8 mouse cellular contexts compared by ENCODE assay signal in the genomic region with DNA sequence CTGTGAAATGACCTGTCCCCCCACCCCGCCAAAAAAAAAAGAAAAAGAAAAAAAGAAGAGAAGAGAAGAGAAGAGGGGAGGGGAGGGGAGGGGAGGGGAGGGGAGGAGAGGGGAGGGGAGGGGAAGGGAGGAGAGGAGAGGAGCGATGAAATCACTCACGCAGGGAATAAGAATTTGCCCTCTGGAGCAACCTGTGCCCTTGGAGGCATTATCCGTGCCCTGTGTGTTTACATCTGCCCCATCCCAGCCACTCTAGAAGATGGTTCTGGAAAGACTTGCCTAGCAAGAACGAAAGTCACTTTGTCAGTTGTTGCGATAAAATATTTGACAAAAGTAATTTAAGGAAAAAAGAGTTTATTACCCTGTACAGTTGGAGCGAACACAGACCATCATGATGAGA. TPM values are rescaled to one million over a fixed set of nuclear protein-coding genes. Genes with fewer than 3 reads are reported as not detected.
A peak's percentile ranks its signal among the peaks of the same experiment; 100 is the strongest.
DNase-seq lines count a peak whose midpoint lies in the region; ATAC-seq and TF ChIP-seq lines count a peak whose summit lies in the region.

No protein-coding gene starts in this region.

- H3K4me1 ChIP-seq in heart, embryonic 11.5 days (ENCODE audit: control insufficient read depth, insufficient read depth, low read length), result peaks cover 5% of the 10 kb centered on the region
- peaks cover 5% of the 10 kb centered on the region for H3K4me1 ChIP-seq in forebrain, embryonic 12.5 days
- peaks cover 7 to 22% of the 10 kb centered on the region in 2 experiments for H3K4me1 ChIP-seq in liver, embryonic 14.5 days (replicated peaks; ENCODE audit: control insufficient read depth in 2 of 2, insufficient read depth in 2 of 2, low read length in 1 of 2)

- no peak for ATAC-seq in heart, embryonic 11.5 days (replicated peaks; ENCODE audit: insufficient number of reproducible peaks, low FRiP score, low TSS enrichment)
- 0 out of 2 replicates have a peak, but pooled peaks have one; percentile 16 for ATAC-seq in forebrain, embryonic 12.5 days (ENCODE audit: low FRiP score)
- peak; percentile 17; the same call in 1 of the 2 replicates for ATAC-seq in liver, embryonic 14.5 days (ENCODE audit: insufficient read depth)

- peaks cover 45% of the 10 kb centered on the region for H3K79me2 ChIP-seq in C2C12 (ENCODE audit: control insufficient read depth, insufficient read depth)

- H3K4me2 ChIP-seq in heart, embryonic 11.5 days, result peak overlapping the region; percentile 93
- peak overlapping the region; percentile 79 for H3K4me2 ChIP-seq in forebrain, embryonic 12.5 days
- H3K4me2 ChIP-seq in liver, embryonic 14.5 days (ENCODE audit: low read depth), result peak overlapping the region; percentile 87

- 31% methylated on average over 6 of the region's 7 CpGs for WGBS in heart, embryonic 11.5 days (ENCODE audit: insufficient replicate concordance)
- WGBS in forebrain, embryonic 12.5 days, result 35% methylated on average over 6 of the region's 7 CpGs
- WGBS in liver, embryonic 14.5 days (ENCODE audit: insufficient replicate concordance), result 20% methylated on average over 7 of the region's 7 CpGs

- no peaks in the 10 kb centered on the region for H3K36me3 ChIP-seq in heart, embryonic 11.5 days (ENCODE audit: control insufficient read depth, insufficient read depth, low read length)
- H3K36me3 ChIP-seq in C2C12 (ENCODE audit: control insufficient read depth, insufficient read depth), result no peaks in the 10 kb centered on the region
- H3K36me3 ChIP-seq in forebrain, embryonic 12.5 days (replicated peaks), result no peaks in the 10 kb centered on the region
- no peaks in the 10 kb centered on the region for H3K36me3 ChIP-seq in liver, embryonic 14.5 days (replicated peaks; ENCODE audit: control insufficient read depth, insufficient read depth, low read depth)

- no peak overlapping the region; the same call in 1 of the 2 replicates for H3K9ac ChIP-seq in heart, embryonic 11.5 days (ENCODE audit: low read depth, low read length)
- H3K9ac ChIP-seq in forebrain, embryonic 12.5 days, result 0 out of 2 replicates have a peak overlapping the region, but pooled peaks have one; percentile 87
- H3K9ac ChIP-seq in liver, embryonic 14.5 days (replicated peaks), result peak overlapping the region; percentile 50

- no peak for TF ChIP-seq EP300 in liver, embryonic 14.5 days (IDR thresholded peaks at IDR 0.05; ENCODE audit: low read depth)

- intact Hi-C loops in heart, postnatal 14 days (cut with DNase I), result loop anchor here (5.0 kb wide), 2 partner anchors 83 to 92 kb away; no protein-coding TSS in a partner anchor
- intact Hi-C loops in left cerebral cortex, postnatal 14 days (cut with DNase I), result no loop called here

- no peak overlapping the region for H3ac ChIP-seq in C2C12 (ENCODE audit: control insufficient read depth, insufficient read length, low read depth)

- H3K79me3 ChIP-seq in C2C12 (ENCODE audit: low read depth), result peaks cover 22% of the 10 kb centered on the region

- H3K4me3 ChIP-seq in heart, embryonic 11.5 days (ENCODE audit: low read depth, low read length), result peak overlapping the region; percentile 89
- H3K4me3 ChIP-seq in C2C12 (ENCODE audit: insufficient read depth, poor library complexity, severe bottlenecking), result peak overlapping the region; percentile 65
- peak overlapping the region; percentile 94 for H3K4me3 ChIP-seq in forebrain, embryonic 12.5 days (replicated peaks)
- H3K4me3 ChIP-seq in liver, embryonic 14.5 days (ENCODE audit: insufficient read depth in 1 of 2, low read depth in 2 of 2, low read length in 2 of 2), result peak overlapping the region; percentile 50 to 97

- no peak for DNase-seq in heart, postnatal 14 days
- DNase-seq in liver, embryonic 14.5 days (ENCODE audit: low read depth in 3 of 3, low spot score in 3 of 3), result no peak
- DNase-seq in urinary bladder, postnatal 14 days (ENCODE audit: low spot score), result no peak
- no peak for DNase-seq in gastrocnemius, postnatal 10 days
- no peak for DNase-seq in left cerebral cortex, postnatal 14 days (ENCODE audit: low spot score in 2 of 2)

- 0 out of 2 replicates have a peak overlapping the region, but pooled peaks have one; percentile 94 for H3K27ac ChIP-seq in heart, embryonic 11.5 days (ENCODE audit: low read depth, low read length)
- no peak overlapping the region for H3K27ac ChIP-seq in forebrain, embryonic 12.5 days
- H3K27ac ChIP-seq in liver, embryonic 14.5 days, result no peak overlapping the region

- TF ChIP-seq CTCF in C2C12 (IDR thresholded peaks at IDR 0.05; ENCODE audit: control insufficient read depth, insufficient read depth, insufficient read length), result no peak
- TF ChIP-seq CTCF in liver, embryonic 14.5 days (IDR thresholded peaks at IDR 0.05; ENCODE audit: low read depth), result no peak

- H3K27me3 ChIP-seq in heart, embryonic 11.5 days (ENCODE audit: control insufficient read depth, insufficient read depth, low read length), result no peaks in the 10 kb centered on the region
- H3K27me3 ChIP-seq in C2C12 (ENCODE audit: control insufficient read depth, insufficient read depth, insufficient read length), result no peaks in the 10 kb centered on the region
- H3K27me3 ChIP-seq in forebrain, embryonic 12.5 days, result 0 out of 2 replicates have a peak, but pooled peaks cover 3% of the 10 kb centered on the region
- no peaks in the 10 kb centered on the region for H3K27me3 ChIP-seq in liver, embryonic 14.5 days (ENCODE audit: control insufficient read depth, insufficient read depth, low read length)

- H3K9me3 ChIP-seq in heart, embryonic 11.5 days (replicated peaks; ENCODE audit: control insufficient read depth, low read length), result no peaks in the 10 kb centered on the region
- H3K9me3 ChIP-seq in forebrain, embryonic 12.5 days, result no peaks in the 10 kb centered on the region
- no peaks in the 10 kb centered on the region for H3K9me3 ChIP-seq in liver, embryonic 14.5 days (ENCODE audit: control insufficient read depth, low read length)

TF ChIP-seq in C2C12, 6 proteins besides CTCF, POLR2A, EP300 and RAD21:
- TF ChIP-seq FOSL1 (IDR thresholded peaks at IDR 0.05; ENCODE audit: insufficient read depth, low read length, poor library complexity, severe bottlenecking), result no peak

RNA-seq across cellular contexts. Expression of a gene that starts 0.4 kb away (rescaled TPM):
- polyA plus RNA-seq in heart, embryonic 11.5 days (2014; fragmentation: Nextera tagmentation; extraction: Ambion mirVana), result 65.1 and 69.8 TPM in 2 replicates
- total RNA-seq in heart, postnatal 14 days (2021), result 10 to 100 TPM; 74.9 to 79.6 TPM
- polyA plus RNA-seq in C2C12 (2012; fragmentation: generic; extraction: Trizol), result 26.1 TPM
- polyA plus RNA-seq in forebrain, embryonic 12.5 days (2016; fragmentation: Nextera tagmentation; extraction: Ambion mirVana), result 44.9 and 46.0 TPM in 2 replicates
- polyA plus RNA-seq in liver, embryonic 14.5 days (2012; rRNA removed), result 13.0 and 19.8 TPM in 2 replicates
- polyA plus RNA-seq in liver, embryonic 14.5 days (2014; fragmentation: Nextera tagmentation; extraction: Ambion mirVana), result 38.2 and 43.2 TPM in 2 replicates
- 100 to 1,000 TPM; 110 to 129 TPM for total RNA-seq in gastrocnemius, postnatal 10 days (2021)
- total RNA-seq in left cerebral cortex, postnatal 14 days (2021), result 100 to 1,000 TPM; 117 to 120 TPM
